Mouse (Mus musculus): ENCODE measurements around the gene Cyp2s1. TPM values are rescaled to one million over a fixed set of nuclear protein-coding genes. Genes with fewer than 3 reads are reported as not detected.
"Not testable (repeated sequence)": the region's sequence is repeated elsewhere in the genome, so short reads cannot be mapped to it uniquely, and the experiment has no call there.

Cyp2s1 gene
- total RNA-seq, 2 experiments from 2014 or later: 5.4 to 6.1 TPM

- no peak for DNase-seq
- intact Hi-C loops (cut with DNase I): no loop called here
These were observed 2.0 kb downstream of the Cyp2s1 start for GRCm38 (mm10) chr7:25814711-25815110.

- intact Hi-C loops (cut with DNase I): no loop called here
- no peak for DNase-seq
These were observed 4.5 kb downstream of the Cyp2s1 start for GRCm38 (mm10) chr7:25812195-25812594.

DNA sequence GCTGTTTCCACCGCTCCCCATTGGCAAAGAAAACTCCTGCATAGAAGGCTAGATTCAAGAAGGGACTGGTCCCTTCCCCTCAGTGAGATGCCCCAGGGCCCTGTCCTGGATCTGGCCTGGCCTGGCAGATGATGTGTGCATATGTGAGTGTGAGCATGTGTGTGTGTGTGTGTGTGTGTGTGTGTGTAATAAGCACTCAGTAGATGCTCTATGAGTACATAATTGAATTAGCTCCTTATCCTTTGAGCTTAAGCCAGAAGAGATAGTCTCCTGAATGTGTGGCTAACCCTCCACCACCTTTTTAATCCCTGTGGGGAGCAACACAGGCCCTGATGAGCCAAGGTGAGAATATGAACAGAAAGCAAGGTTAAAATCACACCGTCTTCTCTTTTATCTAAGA, 5.0 kb downstream of the Cyp2s1 start:
- DNase-seq: no peak

GRCm38 (mm10) chr7:25805631-25806343, 10.9 kb downstream of the Cyp2s1 start:
- peak; percentile 76 to 89 for DNase-seq

More for the DNA sequence above, 5.0 kb downstream of the Cyp2s1 start:
- intact Hi-C loops (cut with DNase I): no loop called here

GRCm38 (mm10) chr7:25804792-25805191, 11.9 kb downstream of the Cyp2s1 start:
- DNase-seq: no peak
- intact Hi-C loops (cut with DNase I): loop anchor here (1.0 kb wide), 2 partner anchors 48 to 83 kb away; no protein-coding TSS in a partner anchor

More at GRCm38 (mm10) chr7:25805631-25806343, 10.9 kb downstream of the Cyp2s1 start:
- intact Hi-C loops (cut with DNase I): loop anchor here (1.0 kb wide), 2 partner anchors 49 to 84 kb away; no protein-coding TSS in a partner anchor

GRCm38 (mm10) chr7:25803460-25803859, 13.3 kb downstream of the Cyp2s1 start:
- intact Hi-C loops (cut with DNase I): loop anchor here (2.0 kb wide), 1 partner anchor 17 kb away; no protein-coding TSS in a partner anchor
- peak; percentile 45 to 65 for DNase-seq

DNA sequence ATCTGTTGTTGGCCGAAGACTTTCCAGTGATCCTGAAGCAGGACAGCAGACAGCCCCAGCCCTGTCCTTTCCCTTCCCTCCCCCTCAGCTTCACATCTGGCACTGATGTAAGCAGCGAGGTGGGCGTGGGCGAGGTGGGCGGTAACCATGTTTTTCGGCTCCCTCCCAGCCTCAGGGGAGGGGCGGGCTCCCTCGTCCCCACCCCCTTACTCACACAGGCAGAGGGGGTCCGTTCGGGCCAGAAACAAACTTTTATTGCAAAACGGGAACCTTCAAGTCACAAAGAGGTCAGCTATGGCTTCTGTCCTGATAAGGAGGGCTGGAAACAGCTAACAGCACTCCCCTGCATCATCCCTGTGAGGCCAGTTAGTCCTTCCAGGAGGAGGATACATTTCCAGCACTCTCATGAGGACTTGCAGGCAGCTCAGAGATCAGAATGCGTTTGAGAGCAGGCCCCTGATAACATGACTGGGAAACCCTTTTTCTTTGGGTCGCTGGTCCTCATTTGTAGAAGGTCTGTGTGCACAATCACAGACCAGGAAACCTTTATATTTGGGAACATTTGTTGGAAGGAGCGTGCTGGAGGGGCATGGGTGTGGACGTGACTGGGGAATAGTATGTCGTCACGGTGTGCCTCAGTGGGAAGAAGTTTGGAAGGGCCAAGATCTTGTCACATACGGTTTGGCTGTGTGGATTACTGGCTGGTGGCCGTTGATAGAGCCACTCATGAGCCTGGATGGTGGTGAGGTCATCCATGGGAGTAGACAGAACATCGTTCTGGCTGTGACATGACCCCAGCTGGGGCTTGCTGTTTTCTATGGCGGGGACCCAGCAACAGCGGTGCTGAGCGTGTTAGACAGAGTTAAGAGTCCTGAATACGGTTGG, 14.2 kb downstream of the Cyp2s1 start:
- intact Hi-C loops (cut with DNase I): loop anchor here (2.0 kb wide), 1 partner anchor 16 kb away; no protein-coding TSS in a partner anchor
- DNase-seq: peak; percentile 88 to 89

- no peak for DNase-seq
- intact Hi-C loops (cut with DNase I): no loop called here
These were observed 15.7 kb downstream of the Cyp2s1 start for GRCm38 (mm10) chr7:25801031-25801430.

GRCm38 (mm10) chr7:25799369-25799768, 17.3 kb downstream of the Cyp2s1 start:
- DNase-seq: no peak
- intact Hi-C loops (cut with DNase I): no loop called here

DNA sequence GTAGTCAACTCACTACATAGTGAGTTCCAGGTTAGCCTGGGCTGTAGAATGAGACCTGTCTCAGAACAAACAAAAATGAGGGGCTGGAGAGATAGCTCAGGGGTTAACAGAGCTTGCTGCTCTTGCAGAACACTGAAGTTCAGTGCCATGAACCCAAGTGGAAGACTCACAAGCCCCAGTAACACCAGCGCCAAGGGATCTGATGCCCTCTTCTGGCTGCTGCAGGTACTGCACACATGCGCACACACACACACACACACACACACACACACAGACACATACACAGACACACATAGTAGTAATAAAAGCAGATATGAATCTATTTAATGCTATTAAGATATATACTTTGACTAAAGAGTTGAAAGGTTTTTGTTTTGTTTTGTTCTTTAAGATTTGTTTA, 18.2 kb downstream of the Cyp2s1 start:
- no peak for DNase-seq
- intact Hi-C loops (cut with DNase I): no loop called here

- intact Hi-C loops (cut with DNase I): no loop called here
- no peak for DNase-seq
These were observed 21.9 kb downstream of the Cyp2s1 start for GRCm38 (mm10) chr7:25794775-25795174.

DNA sequence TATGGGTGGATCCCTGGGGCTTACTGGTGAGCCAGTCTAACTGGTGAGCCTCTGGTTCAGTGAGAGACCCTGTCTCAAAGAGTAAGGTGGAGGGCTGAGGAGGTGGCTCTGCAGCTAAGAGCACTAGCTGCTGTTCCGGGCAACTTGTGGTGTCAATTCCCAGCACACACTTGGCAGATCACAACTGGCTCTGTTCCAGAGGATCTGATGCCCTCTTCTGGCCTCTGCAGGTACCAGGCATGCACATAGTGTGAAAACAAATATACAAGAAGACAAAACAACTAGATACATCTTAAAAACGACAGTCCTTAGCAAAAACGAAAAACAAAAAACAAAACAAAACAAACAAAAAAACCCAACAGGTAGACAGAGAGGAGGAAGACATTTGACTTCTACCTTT, 23.0 kb downstream of the Cyp2s1 start:
- peak in 1 of 2 experiments; percentile 62 for DNase-seq
- intact Hi-C loops (cut with DNase I): no loop called here

GRCm38 (mm10) chr7:25792966-25793365, 23.7 kb downstream of the Cyp2s1 start:
- DNase-seq; intact Hi-C loops (cut with DNase I): not testable (repeated sequence)

- intact Hi-C loops (cut with DNase I): no loop called here
- DNase-seq: peak; percentile 48 to 61
These were observed 26.1 kb downstream of the Cyp2s1 start for GRCm38 (mm10) chr7:25790615-25791014.

DNA sequence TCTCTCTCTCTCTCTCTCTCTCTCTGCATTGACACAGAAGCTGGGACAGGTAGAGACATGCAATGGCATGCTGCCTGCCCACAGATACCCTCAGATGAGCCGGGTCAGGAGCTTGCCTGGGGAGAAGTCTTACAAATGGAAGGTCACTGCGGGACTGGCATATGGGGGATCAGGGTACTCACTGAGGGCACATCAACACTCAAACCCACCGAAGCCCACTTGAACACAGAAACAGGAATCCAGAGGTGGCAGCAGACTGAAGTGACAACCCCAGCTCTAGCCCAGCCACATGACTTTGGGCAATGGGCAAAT, 27.6 kb downstream of the Cyp2s1 start:
- no peak for DNase-seq
- intact Hi-C loops (cut with DNase I): no loop called here

- intact Hi-C loops (cut with DNase I): no loop called here
These were observed 28.2 kb downstream of the Cyp2s1 start, which contains the start of gene Axl for GRCm38 (mm10) chr7:25788220-25789128. Gene Axl (minus strand): TSS chr7:25788705.

GRCm38 (mm10) chr7:25787456-25788219, 29.1 kb downstream of the Cyp2s1 start:
- intact Hi-C loops (cut with DNase I): loop anchor here (2.0 kb wide), 1 partner anchor 15 kb away; no protein-coding TSS in a partner anchor
- DNase-seq: peak; percentile 53 to 54

More at GRCm38 (mm10) chr7:25788220-25789128, 28.2 kb downstream of the Cyp2s1 start, which contains the start of gene Axl:
- DNase-seq: peak; percentile 82 to 83

DNA sequence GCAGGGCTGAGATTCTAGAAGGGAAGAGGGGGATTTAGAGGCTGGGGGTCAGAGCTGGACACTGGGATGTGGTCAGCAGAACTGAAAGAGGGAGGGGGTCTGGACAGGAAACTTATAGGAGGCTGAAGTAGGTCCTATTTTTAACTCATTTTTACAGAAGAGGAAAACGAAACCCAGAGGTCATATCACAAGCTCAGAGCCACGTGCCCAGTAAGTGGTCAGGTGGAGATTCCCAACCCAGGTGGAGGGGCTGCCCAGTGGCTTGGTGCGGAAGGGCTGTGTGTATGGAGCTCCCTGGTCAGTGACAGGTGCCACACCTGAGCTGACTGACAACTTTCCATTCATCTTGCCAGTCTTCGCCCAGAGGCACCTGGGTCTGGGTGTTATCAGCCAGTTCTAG, 29.7 kb downstream of the Cyp2s1 start:
- intact Hi-C loops (cut with DNase I): loop anchor here (2.0 kb wide), 1 partner anchor 16 kb away; no protein-coding TSS in a partner anchor
- DNase-seq: no peak

DNA sequence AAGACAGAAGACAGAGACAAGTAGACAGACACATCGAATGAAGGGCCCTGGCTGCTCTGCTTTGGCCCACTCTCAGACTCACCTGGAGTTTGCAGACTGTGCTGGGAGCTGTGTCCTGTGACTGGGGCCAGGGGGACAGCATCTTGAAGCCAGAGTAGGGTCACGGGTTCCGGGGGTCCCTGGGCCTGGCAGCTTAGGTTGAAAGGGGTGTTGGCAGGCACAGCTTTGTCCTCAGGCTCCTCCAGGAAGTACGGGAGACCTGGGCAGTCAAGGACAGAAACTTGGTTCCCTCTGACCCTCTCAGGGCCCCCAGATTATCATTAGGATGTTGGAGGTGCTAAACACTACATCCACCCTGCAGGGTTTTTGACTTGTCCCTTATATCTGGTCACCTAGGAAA, 31.0 kb downstream of the Cyp2s1 start:
- no peak for DNase-seq
- intact Hi-C loops (cut with DNase I): loop anchor here (2.0 kb wide), 1 partner anchor 17 kb away; no protein-coding TSS in a partner anchor
